Mouse (Mus musculus) liver, embryonic 18 days (tissue): ENCODE measurements around the gene Tln2. TPM values are rescaled to one million over a fixed set of nuclear protein-coding genes. Genes with fewer than 3 reads are reported as not detected.

Experiments
- polyA plus RNA-seq: library from polyadenylated mRNA; depleted of rRNA; stranded (reverse); fragments of >200 nt; gene quantifications from 2 replicates; pipeline ENCODE4 v1.2.3, GENCODE M21; 2012; rRNA removed

The Tln2 gene
- 0.72 and 0.85 TPM in 2 replicates for polyA plus RNA-seq

DNA sequence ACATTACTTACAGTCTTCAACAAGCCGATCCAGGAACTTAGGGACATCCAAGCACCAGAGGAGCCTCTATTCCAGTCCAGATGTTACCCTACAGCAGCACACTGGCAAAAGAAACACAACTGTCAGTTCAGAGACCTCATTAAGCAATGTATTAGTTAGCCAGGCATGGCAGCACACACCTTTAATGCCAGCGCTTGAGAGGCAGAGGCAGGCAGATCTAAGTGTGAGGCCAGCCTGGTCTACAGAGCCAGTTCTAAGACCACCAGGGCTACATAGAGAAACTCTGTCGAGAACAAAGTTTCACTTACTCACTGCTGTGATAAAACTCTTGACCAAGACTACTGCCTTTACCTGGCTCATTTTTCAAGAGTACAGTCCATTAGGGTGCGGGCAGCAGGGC lies at the start of gene Tln2:
Tln2 (minus strand) TSS at position 101 of the 400 bp plus-strand sequence.

Other genes with a start within 250 kb of the Tln2 start
- not detected in 2 replicates for gene C2cd4b, start 199.7 kb upstream of the Tln2 start, polyA plus RNA-seq